Mouse (Mus musculus): Measurements from ENCODE around the gene Leprot. TPM values are rescaled to one million over a fixed set of nuclear protein-coding genes. Genes with fewer than 3 reads are reported as not detected.

Gene Leprot
- total RNA-seq, 2 experiments from 2014 or later, result 30.0 to 30.1 TPM

Other genes with a start within 250 kb of the Leprot start
- gene Ak4, start 228.4 kb upstream of the Leprot start, total RNA-seq (2021), result 10 to 100 TPM; 23.6 to 30.0 TPM
- gene Dnajc6, start 151.1 kb upstream of the Leprot start, total RNA-seq (2021), result under 1 TPM; 0.44 to 0.49 TPM
- 1 to 10 TPM; 3.5 to 4.5 TPM for gene Lepr, start 69.7 kb downstream of the Leprot start, total RNA-seq (2021)
- gene B020004J07Rik, start 196.3 kb downstream of the Leprot start, total RNA-seq (2021), result not detected
- gene C130073F10Rik, start 246.1 kb downstream of the Leprot start, total RNA-seq (2021), result not detected

All from heart, postnatal 36 days (tissue).